Mouse (Mus musculus) liver, embryonic 12.5 days (tissue): Measurements from ENCODE around the gene Trmt6. TPM values are rescaled to one million over a fixed set of nuclear protein-coding genes. Genes with fewer than 3 reads are reported as not detected.

Experiments
- ATAC-seq: fragments of 200-750 bp; cut with Nextera tagmentation; 2 replicates; pipeline ENCODE4 v1.8.0; 2017; ENCODE audit warnings: moderate number of reproducible peaks, mild to moderate bottlenecking, moderate library complexity
- H3K27ac ChIP-seq: fragments of 300-500 bp; sonication (generic); 2 replicates; pipeline ENCODE4 v1.5.1; 2016; ENCODE audit warnings: mild to moderate bottlenecking
- H3K27me3 ChIP-seq: fragments of 300-500 bp; sonication (generic); replicated peaks from 2 replicates; pipeline ENCODE4 v1.6.1; 2016; ENCODE audit warnings: mild to moderate bottlenecking, moderate library complexity
- H3K36me3 ChIP-seq: fragments of 300-500 bp; sonication (generic); 2 replicates; pipeline ENCODE4 v1.6.1; 2016; ENCODE audit warnings: mild to moderate bottlenecking, moderate library complexity
- H3K4me1 ChIP-seq: fragments of 300-500 bp; sonication (generic); 2 replicates; pipeline ENCODE4 v1.6.1; 2016
- H3K4me2 ChIP-seq: fragments of 300-500 bp; sonication (generic); 2 replicates; pipeline ENCODE4 v1.6.1; 2016; ENCODE audit warnings: mild to moderate bottlenecking, moderate library complexity
- H3K4me3 ChIP-seq: fragments of 300-500 bp; sonication (generic); 2 replicates; pipeline ENCODE4 v1.5.1; 2016; ENCODE audit warnings: mild to moderate bottlenecking, moderate library complexity
- H3K9ac ChIP-seq: fragments of 300-500 bp; sonication (generic); 2 replicates; pipeline ENCODE4 v1.6.1; 2016; ENCODE audit warnings: mild to moderate bottlenecking, moderate library complexity
- H3K9me3 ChIP-seq: fragments of 300-500 bp; sonication (generic); replicated peaks from 2 replicates; pipeline ENCODE4 v1.6.1; 2016; ENCODE audit warnings: mild to moderate bottlenecking, moderate library complexity
- WGBS: fragments of 180-500 bp; shearing (Covaris S2); methylation state at CpG from one replicate; pipeline ENCODE4 v1.1.7; 2016; ENCODE audit not compliant: insufficient replicate concordance; 5-methylcytosine and 5-hydroxymethylcytosine counted together
- polyA plus RNA-seq: library from polyadenylated mRNA; unstranded; fragments of >200 nt; fragmentation: Nextera tagmentation; extraction: Ambion mirVana; gene quantifications from 2 replicates; pipeline ENCODE4 v1.2.1, GENCODE M21; 2016

The Trmt6 gene
- polyA plus RNA-seq = 25.0 and 30.7 TPM in 2 replicates

GRCm38 (mm10) chr2:132815608-132816314 is at the start of gene Trmt6, which contains the start of gene Mcm8:
Gene Trmt6 (minus strand): TSS chr2:132816055.
Gene Mcm8 (plus strand): TSS chr2:132816141.
- H3K9me3 ChIP-seq = no peaks in the 10 kb centered on the region
- 3% methylated on average over 59 of the region's 59 CpGs for WGBS
- peak within 1 kb of the TSS; percentile 85 for H3K4me3 ChIP-seq

GRCm38 (mm10) chr2:132863325-132863724 is 47.5 kb upstream of the Trmt6 start:
- no peaks in the 10 kb centered on the region for H3K9me3 ChIP-seq
- H3K4me2 ChIP-seq = no peak overlapping the region
- H3K9ac ChIP-seq = no peak overlapping the region
- H3K4me3 ChIP-seq = no peak overlapping the region
- H3K4me1 ChIP-seq = peaks cover 9% of the 10 kb centered on the region
- no peak for ATAC-seq
- H3K27me3 ChIP-seq = no peaks in the 10 kb centered on the region
- no peak overlapping the region for H3K27ac ChIP-seq
- WGBS = 85% methylated on average over 2 of the region's 2 CpGs
- H3K36me3 ChIP-seq = peaks cover 24% of the 10 kb centered on the region

More at GRCm38 (mm10) chr2:132815608-132816314, at the start of gene Trmt6, which contains the start of gene Mcm8:
- Histone ChIP-seq H3K36me3 (peaks cover 45% of the 10 kb centered on the region), H3K27me3 (no peaks in the 10 kb centered on the region), H3K27ac (peak within 1 kb of the TSS; percentile 89), H3K4me1 (peaks cover 24% of the 10 kb centered on the region), H3K4me2 (peak within 1 kb of the TSS; percentile 87), H3K9ac (peak within 1 kb of the TSS; percentile 79)
- ATAC-seq = peak; percentile 99

- ATAC-seq = no peak
- Histone ChIP-seq H3K4me1 (peaks cover 11% of the 10 kb centered on the region), H3K9me3 (no peaks in the 10 kb centered on the region), H3K4me3 (no peak overlapping the region), H3K4me2 (no peak overlapping the region), H3K9ac (no peak overlapping the region), H3K27me3 (no peaks in the 10 kb centered on the region), H3K27ac (no peak overlapping the region), H3K36me3 (peaks cover 20% of the 10 kb centered on the region)
- WGBS = 79% methylated on average over 2 of the region's 2 CpGs
These were observed 45.6 kb upstream of the Trmt6 start for GRCm38 (mm10) chr2:132861456-132861855.

- Histone ChIP-seq H3K4me3 (no peak overlapping the region), H3K27ac (no peak overlapping the region), H3K4me1 (peaks cover 12% of the 10 kb centered on the region), H3K9me3 (no peaks in the 10 kb centered on the region), H3K27me3 (no peaks in the 10 kb centered on the region), H3K36me3 (peaks cover 15% of the 10 kb centered on the region), H3K4me2 (no peak overlapping the region), H3K9ac (no peak overlapping the region)
- ATAC-seq = no peak
These were observed 44.6 kb upstream of the Trmt6 start for GRCm38 (mm10) chr2:132860435-132860834.

GRCm38 (mm10) chr2:132856333-132856732 is 40.5 kb upstream of the Trmt6 start:
- WGBS = 52% methylated on average over 5 of the region's 5 CpGs
- H3K27me3 ChIP-seq = no peaks in the 10 kb centered on the region
- no peak overlapping the region for H3K4me2 ChIP-seq
- H3K36me3 ChIP-seq = peaks cover 25% of the 10 kb centered on the region
- H3K4me3 ChIP-seq = no peak overlapping the region
- H3K27ac ChIP-seq = no peak overlapping the region
- H3K9me3 ChIP-seq = no peaks in the 10 kb centered on the region
- no peak overlapping the region for H3K9ac ChIP-seq
- ATAC-seq = no peak
- peaks cover 22% of the 10 kb centered on the region for H3K4me1 ChIP-seq

GRCm38 (mm10) chr2:132853051-132853450 is 37.2 kb upstream of the Trmt6 start:
- H3K36me3 ChIP-seq = peaks cover 36% of the 10 kb centered on the region
- no peak overlapping the region for H3K9ac ChIP-seq
- ATAC-seq = no peak
- WGBS = 84% methylated on average over 1 of the region's 1 CpGs
- no peak overlapping the region for H3K4me2 ChIP-seq
- no peak overlapping the region for H3K27ac ChIP-seq
- H3K27me3 ChIP-seq = no peaks in the 10 kb centered on the region
- H3K4me1 ChIP-seq = peaks cover 36% of the 10 kb centered on the region
- H3K9me3 ChIP-seq = no peaks in the 10 kb centered on the region
- H3K4me3 ChIP-seq = no peak overlapping the region

GRCm38 (mm10) chr2:132849141-132849540 is 33.3 kb upstream of the Trmt6 start:
- Histone ChIP-seq H3K9me3 (no peaks in the 10 kb centered on the region), H3K4me3 (no peak overlapping the region), H3K27me3 (no peaks in the 10 kb centered on the region), H3K4me2 (no peak overlapping the region), H3K4me1 (peaks cover 50% of the 10 kb centered on the region), H3K9ac (no peak overlapping the region), H3K27ac (no peak overlapping the region), H3K36me3 (peaks cover 31% of the 10 kb centered on the region)
- no peak for ATAC-seq
- 82% methylated on average over 6 of the region's 6 CpGs for WGBS

- H3K27ac ChIP-seq = no peak overlapping the region
- no peaks in the 10 kb centered on the region for H3K9me3 ChIP-seq
- ATAC-seq = no peak
- peak overlapping the region; percentile 93 for H3K4me2 ChIP-seq
- no peaks in the 10 kb centered on the region for H3K27me3 ChIP-seq
- H3K36me3 ChIP-seq = peaks cover 26% of the 10 kb centered on the region
- H3K4me1 ChIP-seq = peaks cover 50% of the 10 kb centered on the region
- WGBS = 85% methylated on average over 4 of the region's 4 CpGs
- H3K4me3 ChIP-seq = peak overlapping the region; percentile 95; the same call in 1 of the 2 replicates
- 0 out of 2 replicates have a peak overlapping the region, but pooled peaks have one; percentile 22 for H3K9ac ChIP-seq
These were observed 32.5 kb upstream of the Trmt6 start for GRCm38 (mm10) chr2:132848361-132848760.

GRCm38 (mm10) chr2:132847581-132847980 is 31.7 kb upstream of the Trmt6 start:
- H3K36me3 ChIP-seq = peaks cover 28% of the 10 kb centered on the region
- no peaks in the 10 kb centered on the region for H3K27me3 ChIP-seq
- H3K9ac ChIP-seq = peak overlapping the region; percentile 91
- ATAC-seq = no peak
- peaks cover 50% of the 10 kb centered on the region for H3K4me1 ChIP-seq
- no peak overlapping the region for H3K27ac ChIP-seq
- H3K4me2 ChIP-seq = peak overlapping the region; percentile 93
- no peaks in the 10 kb centered on the region for H3K9me3 ChIP-seq
- peak overlapping the region; percentile 95 for H3K4me3 ChIP-seq
- 41% methylated on average over 7 of the region's 7 CpGs for WGBS

- H3K27me3 ChIP-seq = no peaks in the 10 kb centered on the region
These were observed 30.8 kb upstream of the Trmt6 start, which contains the start of gene Crls1 for GRCm38 (mm10) chr2:132846407-132847358. Gene Crls1 (plus strand): TSS chr2:132846666.

GRCm38 (mm10) chr2:132841071-132841470 is 25.2 kb upstream of the Trmt6 start:
- H3K4me3 ChIP-seq = no peak overlapping the region
- no peak overlapping the region for H3K27ac ChIP-seq
- H3K4me1 ChIP-seq = 0 out of 2 replicates have a peak, but pooled peaks cover 2% of the 10 kb centered on the region
- no peak for ATAC-seq
- WGBS = 80% methylated on average over 4 of the region's 4 CpGs
- H3K9ac ChIP-seq = no peak overlapping the region
- H3K36me3 ChIP-seq = peaks cover 69% of the 10 kb centered on the region
- no peaks in the 10 kb centered on the region for H3K27me3 ChIP-seq
- H3K9me3 ChIP-seq = no peaks in the 10 kb centered on the region
- no peak overlapping the region for H3K4me2 ChIP-seq

More at GRCm38 (mm10) chr2:132846407-132847358, 30.8 kb upstream of the Trmt6 start, which contains the start of gene Crls1:
- Histone ChIP-seq H3K9ac (peak within 1 kb of the TSS; percentile 91), H3K4me2 (peak within 1 kb of the TSS; percentile 93), H3K4me1 (peaks cover 44% of the 10 kb centered on the region), H3K27ac (peak within 1 kb of the TSS; percentile 79), H3K4me3 (peak within 1 kb of the TSS; percentile 95), H3K36me3 (peaks cover 34% of the 10 kb centered on the region), H3K9me3 (no peaks in the 10 kb centered on the region)
- ATAC-seq = peak; percentile 90
- WGBS = under 1% methylated on average over 93 of the region's 96 CpGs
